Mouse (Mus musculus): ENCODE data around the gene Plce1. TPM values are rescaled to one million over a fixed set of nuclear protein-coding genes. Genes with fewer than 3 reads are reported as not detected.

The Plce1 gene
- polyA plus RNA-seq, 1 experiment from 2014 or later = not detected

DNA sequence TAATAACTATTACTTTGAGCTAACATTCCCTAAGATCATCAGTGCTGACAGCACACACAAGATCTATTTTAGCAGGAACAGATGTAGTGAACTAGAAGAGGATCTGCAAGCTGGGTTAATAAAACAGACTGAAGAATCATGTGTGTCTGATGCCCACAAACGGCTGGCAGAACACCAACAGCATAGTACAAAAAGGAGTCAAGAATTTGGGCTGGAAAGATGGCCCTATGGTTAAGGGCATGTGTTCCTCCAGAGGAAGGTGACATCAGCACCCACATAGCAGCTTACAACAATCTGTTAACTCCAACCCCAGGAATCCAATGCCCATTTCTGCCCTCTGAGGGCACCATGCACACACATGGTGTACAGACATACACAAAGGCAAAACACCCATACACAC lies 317.4 kb downstream of the Plce1 start:
- no peak overlapping the region for H3K27ac ChIP-seq
- H3K4me3 ChIP-seq (ENCODE audit: inconsistent target) = no peak overlapping the region
- H3K36me3 ChIP-seq (ENCODE audit: inconsistent target) = peaks cover 30% of the 10 kb centered on the region; the same call in 1 of the 2 replicates
- H3K79me2 ChIP-seq (ENCODE audit: inconsistent target) = no peaks in the 10 kb centered on the region
- 93% methylated on average over 1 of the region's 1 CpGs for WGBS (ENCODE audit: missing documents)

DNA sequence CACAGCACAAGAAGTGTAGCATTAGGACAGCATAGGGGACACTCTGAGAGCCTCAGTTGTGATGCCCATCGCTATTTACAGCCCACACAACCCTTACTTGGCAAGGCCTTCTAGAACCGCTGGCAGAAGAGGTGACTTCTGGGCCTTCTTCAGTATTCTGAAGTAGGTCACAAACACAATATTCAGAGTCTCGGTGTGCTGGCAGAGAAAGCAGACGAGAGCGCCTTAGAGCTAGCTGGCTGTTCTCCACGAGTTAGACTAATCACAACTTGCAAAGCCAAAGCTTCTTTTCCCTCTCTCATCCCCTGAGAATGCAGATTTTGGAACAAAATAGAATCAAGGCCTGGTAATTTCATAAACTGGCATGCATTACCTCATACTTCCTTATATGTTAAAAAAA lies 317.9 kb downstream of the Plce1 start:
- WGBS (ENCODE audit: missing documents) = 96% methylated on average over 6 of the region's 6 CpGs
- Histone ChIP-seq H3K27ac (no peak overlapping the region), H3K79me2 (ENCODE audit: inconsistent target) (no peaks in the 10 kb centered on the region), H3K36me3 (ENCODE audit: inconsistent target) (peaks cover 28% of the 10 kb centered on the region), H3K4me3 (ENCODE audit: inconsistent target) (no peak overlapping the region)

DNA sequence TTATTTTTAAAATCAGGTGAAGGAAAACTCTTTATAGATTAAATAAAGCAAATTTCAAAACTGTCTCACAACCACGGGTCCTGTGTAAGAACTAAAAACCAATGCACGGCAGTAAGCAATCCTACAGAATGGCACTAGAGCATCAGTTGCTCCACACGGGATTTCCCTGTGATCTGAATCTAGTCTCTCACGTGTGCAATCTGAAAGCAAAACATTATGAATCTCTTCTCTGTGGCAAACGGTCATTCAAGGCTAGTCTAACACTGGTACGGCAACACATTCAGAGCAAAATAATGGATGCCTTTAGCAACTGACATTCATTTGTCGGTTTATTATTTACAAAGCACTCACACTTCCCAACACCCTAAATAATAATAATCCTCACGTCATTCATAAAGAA lies 337.3 kb downstream of the Plce1 start:
- Histone ChIP-seq H3K79me2 (ENCODE audit: inconsistent target) (peaks cover 30% of the 10 kb centered on the region; the same call in 1 of the 2 replicates), H3K36me3 (ENCODE audit: inconsistent target) (peaks cover 20% of the 10 kb centered on the region), H3K27ac (no peak overlapping the region), H3K4me3 (ENCODE audit: inconsistent target) (peak overlapping the region; percentile 95)
- WGBS (ENCODE audit: missing documents) = 29% methylated on average over 8 of the region's 8 CpGs

DNA sequence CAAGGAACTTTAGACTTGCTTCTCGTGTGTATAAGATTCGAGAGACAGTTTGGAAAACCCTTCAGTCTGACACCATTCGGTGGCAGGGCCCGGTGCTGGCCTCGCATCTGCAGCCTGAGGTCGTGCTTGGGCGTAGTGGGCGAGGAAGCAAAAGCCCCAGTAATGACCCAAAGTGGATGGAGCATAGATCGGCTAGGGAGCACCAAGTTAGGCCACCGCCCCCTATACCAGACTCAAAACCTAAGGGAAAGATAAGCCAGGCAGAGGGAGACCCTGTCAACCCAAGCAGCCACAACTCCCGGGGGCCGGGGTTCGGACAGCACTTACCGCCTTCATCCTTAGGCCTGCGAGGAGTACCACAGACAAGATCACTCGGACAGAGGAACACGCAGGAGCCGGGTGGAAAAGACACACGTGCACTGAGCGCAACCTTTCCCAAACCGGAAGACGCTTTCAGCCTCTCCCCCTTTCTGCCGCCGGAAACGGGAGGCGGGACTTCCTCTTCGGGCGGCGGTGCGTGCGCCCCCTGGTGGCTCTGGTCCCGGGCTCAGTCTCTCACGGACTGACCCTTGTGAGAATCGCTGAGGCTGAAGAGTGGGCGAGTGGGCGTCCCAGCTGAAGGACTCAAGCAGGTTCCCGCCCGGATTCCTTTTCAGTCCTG lies 338.0 kb downstream of the Plce1 start, which contains the start of gene Noc3l:
Noc3l (minus strand) TSS at position 472 of the 661 bp plus-strand sequence.
- WGBS (ENCODE audit: missing documents) = 1% methylated on average over 38 of the region's 38 CpGs
- peaks cover 14% of the 10 kb centered on the region for H3K36me3 ChIP-seq (ENCODE audit: inconsistent target)
- H3K27ac ChIP-seq = peak within 1 kb of the TSS; percentile 24
- peaks cover 30% of the 10 kb centered on the region; the same call in 1 of the 2 replicates for H3K79me2 ChIP-seq (ENCODE audit: inconsistent target)
- peak within 1 kb of the TSS; percentile 95 for H3K4me3 ChIP-seq (ENCODE audit: inconsistent target)

DNA sequence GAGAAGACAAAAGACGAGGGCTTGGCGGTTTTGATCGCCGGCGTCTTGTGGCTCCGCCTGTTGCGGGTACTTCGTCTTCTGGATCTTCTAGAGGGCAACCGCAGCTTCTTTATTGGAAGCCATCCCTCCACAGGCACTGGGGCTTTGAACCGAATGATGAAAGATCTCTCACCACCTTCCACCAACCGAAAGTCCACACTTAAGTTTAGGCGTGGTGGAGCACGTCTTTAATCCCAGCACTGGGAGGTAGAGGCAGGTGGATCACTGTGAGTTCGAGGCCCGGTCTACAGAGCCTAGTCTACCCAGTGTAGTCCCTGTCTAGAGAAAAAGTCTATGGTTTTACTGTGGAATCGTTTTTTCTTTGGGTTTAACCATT lies 338.5 kb downstream of the Plce1 start:
- peak overlapping the region; percentile 24; the same call in 1 of the 2 replicates for H3K27ac ChIP-seq
- peaks cover 9% of the 10 kb centered on the region for H3K36me3 ChIP-seq (ENCODE audit: inconsistent target)
- H3K79me2 ChIP-seq (ENCODE audit: inconsistent target) = peaks cover 30% of the 10 kb centered on the region; the same call in 1 of the 2 replicates
- H3K4me3 ChIP-seq (ENCODE audit: inconsistent target) = peak overlapping the region; percentile 95
- 11% methylated on average over 16 of the region's 16 CpGs for WGBS (ENCODE audit: missing documents)

DNA sequence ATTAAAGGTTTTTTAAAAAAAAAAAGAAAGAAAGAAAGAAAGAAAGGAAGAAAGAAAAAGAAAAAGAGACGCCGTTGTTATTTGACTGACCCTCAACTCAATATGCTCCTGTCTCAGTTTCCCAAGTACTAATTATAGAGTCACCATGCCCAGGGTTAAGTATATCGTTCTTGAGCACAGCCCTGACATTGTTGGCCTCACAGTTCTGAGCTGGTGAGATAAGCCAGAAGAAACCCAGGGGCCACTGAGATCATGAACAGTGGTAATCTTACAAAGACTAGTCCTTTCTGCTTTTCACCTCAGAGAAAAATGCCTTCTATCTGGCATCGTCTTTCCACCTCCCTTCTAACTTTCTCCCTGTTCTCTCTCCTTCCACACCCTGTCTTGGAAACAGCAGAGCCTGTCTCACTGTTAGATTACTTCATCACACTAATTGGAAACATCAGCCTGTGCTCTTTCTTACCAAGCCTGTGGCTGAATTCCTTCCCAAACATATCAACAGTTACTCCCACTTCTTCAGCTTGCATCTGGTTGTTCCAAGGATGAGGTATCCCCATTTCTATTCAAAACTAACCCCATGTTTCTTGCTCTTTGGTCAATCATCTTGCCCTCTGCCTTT lies 339.4 kb downstream of the Plce1 start:
- whole genome bisulfite sequencing (ENCODE audit: missing documents) = 90% methylated on average over 4 of the region's 4 CpGs
- H3K4me3 ChIP-seq (ENCODE audit: inconsistent target) = no peak overlapping the region
- H3K36me3 ChIP-seq (ENCODE audit: inconsistent target) = peaks cover under 1% of the 10 kb centered on the region; the same call in 1 of the 2 replicates
- H3K79me2 ChIP-seq (ENCODE audit: inconsistent target) = peaks cover 30% of the 10 kb centered on the region; the same call in 1 of the 2 replicates
- no peak overlapping the region for H3K27ac ChIP-seq

DNA sequence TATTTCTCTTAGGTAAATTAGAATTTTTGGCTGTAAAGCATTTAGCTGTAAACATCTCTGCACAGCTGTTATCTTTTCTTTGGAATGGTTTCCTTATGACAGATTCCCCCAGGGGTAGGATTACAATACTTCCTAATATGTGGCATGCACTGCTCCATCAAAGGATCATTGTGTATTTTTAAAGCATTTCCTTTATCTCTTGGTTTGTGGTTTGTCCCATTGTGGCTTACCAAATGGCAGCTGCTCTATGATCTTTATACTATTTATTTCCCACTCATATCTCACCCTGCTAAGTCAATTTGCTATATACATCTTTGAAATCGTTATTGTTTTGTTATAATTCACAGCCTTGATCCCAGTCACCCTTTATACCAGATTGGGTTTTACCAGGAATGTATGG lies 352.3 kb downstream of the Plce1 start:
- H3K36me3 ChIP-seq (ENCODE audit: inconsistent target) = no peaks in the 10 kb centered on the region
- 67% methylated on average over 1 of the region's 1 CpGs for WGBS (ENCODE audit: missing documents)
- peaks cover 5% of the 10 kb centered on the region; the same call in 1 of the 2 replicates for H3K79me2 ChIP-seq (ENCODE audit: inconsistent target)
- no peak overlapping the region for H3K4me3 ChIP-seq (ENCODE audit: inconsistent target)
- no peak overlapping the region for H3K27ac ChIP-seq

Other genes starting within 250 kb of the Plce1 start
- not detected in 3 replicates for gene Lgi1, start 216.6 kb upstream of the Plce1 start, polyA plus RNA-seq (2018)
- 0.89 to 3.3 TPM (median 0.90 TPM) in 3 replicates for gene Slc35g1, start 85.1 kb upstream of the Plce1 start, polyA plus RNA-seq (2018)